Mouse (Mus musculus) megakaryocyte, embryonic 14.5 days (primary cell): ENCODE measurements around the gene Sprn. TPM values are rescaled to one million over a fixed set of nuclear protein-coding genes. Genes with fewer than 3 reads are reported as not detected.

Experiments
- H3K27me3 ChIP-seq: replicated peaks from 2 replicates; pipeline ENCODE3; 2012; ENCODE audit warnings: inconsistent platforms
- H3K36me3 ChIP-seq: replicated peaks from 2 replicates; pipeline ENCODE3; 2012; ENCODE audit warnings: low read length, inconsistent platforms, mixed read lengths
- H3K4me1 ChIP-seq: 2 replicates; pipeline ENCODE4 v1.6.1; 2012; ENCODE audit warnings: inconsistent platforms
- H3K4me3 ChIP-seq: replicated peaks from 2 replicates; pipeline ENCODE3; 2012; ENCODE audit warnings: moderate library complexity, mild to moderate bottlenecking, inconsistent platforms
- H3K9me3 ChIP-seq: 2 replicates; pipeline ENCODE4 v1.6.1; 2012; ENCODE audit warnings: inconsistent platforms
- FLI1 ChIP-seq: IDR thresholded peaks from 2 replicates; pipeline ENCODE4 v1.6.1; 2012; ENCODE audit warnings: low read length, inconsistent platforms, mixed read lengths
- GATA1 ChIP-seq: IDR thresholded peaks from 3 replicates; pipeline ENCODE4 v1.6.1; 2012; ENCODE audit warnings: mixed read lengths, low read length, inconsistent platforms, borderline replicate concordance
- polyA plus RNA-seq: library from polyadenylated mRNA; stranded (reverse); fragments of >175 nt; gene quantifications from 2 replicates; pipeline ENCODE4 v1.2.3, GENCODE M21; 2012; ENCODE audit warnings: low replicate concordance; ENCODE audit not compliant: insufficient read depth

The Sprn gene
- not detected in 2 replicates for polyA plus RNA-seq

DNA sequence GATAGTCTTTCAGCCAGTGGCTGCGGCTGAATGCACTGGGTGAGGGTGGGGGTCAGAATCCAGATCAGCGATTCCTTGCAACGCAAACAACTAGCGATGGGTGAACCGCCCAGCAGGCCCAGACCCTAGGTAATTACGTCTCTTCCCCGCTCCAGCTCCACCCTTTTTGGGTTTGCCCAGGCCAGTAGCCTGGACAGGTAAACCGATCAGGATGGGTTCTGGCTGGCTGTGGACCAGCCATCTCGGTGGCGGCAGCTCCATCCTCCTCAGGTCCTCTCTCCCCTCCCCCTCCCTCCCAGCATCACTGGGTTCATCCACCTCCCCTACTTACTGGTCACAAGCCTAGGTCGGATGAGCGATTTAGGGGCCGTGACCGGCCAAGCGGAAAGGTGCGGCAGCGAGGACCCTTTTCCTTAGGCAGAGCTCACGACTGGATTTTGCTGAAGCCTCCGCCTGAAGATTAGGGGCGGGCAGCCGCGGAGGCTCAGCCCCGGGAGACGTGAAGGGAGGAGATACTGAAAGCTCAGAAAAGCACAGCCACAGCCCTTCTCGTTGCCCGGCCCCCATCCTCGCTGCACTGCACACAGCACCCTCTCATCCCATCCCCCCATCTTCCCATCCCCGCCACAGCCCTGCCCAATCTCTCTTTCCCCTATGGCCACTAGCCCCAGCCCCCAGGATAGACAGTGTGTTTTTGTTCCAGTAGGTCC, at the start of gene Sprn:
Gene Sprn, minus strand, starts transcription at position 660 of the 710 bp plus-strand sequence.
- H3K4me3 ChIP-seq: peak within 1 kb of the TSS; percentile 28
- TF ChIP-seq GATA1 (no peak), FLI1 (no peak)
- H3K27me3 ChIP-seq: peaks cover 52% of the 10 kb centered on the region
- no peaks in the 10 kb centered on the region for H3K9me3 ChIP-seq
- peaks cover 13% of the 10 kb centered on the region for H3K4me1 ChIP-seq
- peaks cover 18% of the 10 kb centered on the region for H3K36me3 ChIP-seq

DNA sequence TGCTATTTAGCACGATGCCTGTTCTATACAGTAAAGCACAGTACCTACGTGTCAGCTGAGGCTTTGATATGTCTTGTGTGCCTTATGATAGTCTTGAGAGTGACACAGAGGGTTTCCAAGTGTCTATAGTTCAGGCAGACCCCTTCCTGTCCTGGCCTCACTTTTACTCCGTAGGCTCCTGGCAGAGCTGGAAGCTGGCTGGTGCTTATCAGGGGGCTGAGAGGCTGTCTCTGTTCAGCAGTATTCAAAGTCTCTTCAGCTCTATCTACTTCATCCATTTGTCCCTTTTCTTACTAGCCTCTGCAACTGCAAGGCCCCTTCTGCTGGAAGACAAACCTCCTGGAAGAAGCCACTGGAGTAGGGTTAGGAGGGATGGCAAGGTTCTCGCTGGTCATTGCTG, 46.4 kb upstream of the Sprn start:
- peaks cover 6% of the 10 kb centered on the region for H3K4me1 ChIP-seq
- TF ChIP-seq FLI1 (no peak), GATA1 (no peak)
- H3K27me3 ChIP-seq: peaks cover 41% of the 10 kb centered on the region

DNA sequence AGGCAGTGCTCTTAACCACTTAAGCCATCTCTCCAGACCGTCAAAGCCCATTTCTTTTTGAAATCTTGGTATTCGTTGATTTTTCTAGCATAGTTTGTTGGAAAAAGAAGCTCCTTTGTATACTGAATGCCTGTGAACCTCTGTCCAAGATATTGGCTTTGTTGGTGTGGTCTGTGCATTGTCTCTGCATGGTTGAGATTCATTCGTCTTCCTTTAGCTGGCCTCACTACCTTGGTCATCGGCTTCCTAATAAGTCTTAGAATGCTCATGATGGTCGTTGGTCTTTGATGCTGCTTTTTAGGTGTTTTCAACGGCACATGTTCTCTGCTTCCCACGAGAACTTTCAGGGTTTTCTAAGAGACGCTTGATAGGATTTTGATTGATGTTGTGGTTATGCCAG, 41.3 kb upstream of the Sprn start:
- peaks cover 16% of the 10 kb centered on the region for H3K27me3 ChIP-seq
- no peaks in the 10 kb centered on the region for H3K9me3 ChIP-seq
- no peak for TF ChIP-seq GATA1
- TF ChIP-seq FLI1: no peak
- H3K36me3 ChIP-seq: no peaks in the 10 kb centered on the region
- peaks cover 3% of the 10 kb centered on the region; the same call in 1 of the 2 replicates for H3K4me1 ChIP-seq
- no peak overlapping the region for H3K4me3 ChIP-seq

More for the DNA sequence above, 46.4 kb upstream of the Sprn start:
- Histone ChIP-seq H3K9me3 (no peaks in the 10 kb centered on the region), H3K36me3 (no peaks in the 10 kb centered on the region), H3K4me3 (no peak overlapping the region)

DNA sequence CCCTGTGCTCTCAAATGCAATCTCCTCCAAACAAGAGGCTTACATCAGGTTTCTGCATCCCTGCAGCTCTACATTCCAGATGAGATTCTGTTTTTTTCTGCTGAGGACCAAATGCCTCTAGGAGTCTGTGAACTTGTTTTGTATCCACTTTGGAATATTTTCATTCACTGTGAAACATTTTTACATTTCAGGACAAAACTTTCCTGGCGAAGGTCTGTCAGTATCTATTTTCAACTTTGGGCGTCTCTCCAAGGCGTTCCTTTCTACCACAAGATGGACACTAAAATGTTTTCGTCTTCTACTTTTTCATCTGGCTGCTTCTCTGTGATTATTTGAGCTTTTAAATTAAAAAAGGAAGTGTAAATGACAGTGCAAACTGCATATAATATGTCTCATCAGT, 39.4 kb upstream of the Sprn start:
- H3K9me3 ChIP-seq: no peaks in the 10 kb centered on the region
- H3K36me3 ChIP-seq: no peaks in the 10 kb centered on the region
- H3K4me1 ChIP-seq: peaks cover 3% of the 10 kb centered on the region; the same call in 1 of the 2 replicates
- peaks cover 13% of the 10 kb centered on the region for H3K27me3 ChIP-seq
- H3K4me3 ChIP-seq: no peak overlapping the region
- TF ChIP-seq FLI1: no peak
- no peak for TF ChIP-seq GATA1

DNA sequence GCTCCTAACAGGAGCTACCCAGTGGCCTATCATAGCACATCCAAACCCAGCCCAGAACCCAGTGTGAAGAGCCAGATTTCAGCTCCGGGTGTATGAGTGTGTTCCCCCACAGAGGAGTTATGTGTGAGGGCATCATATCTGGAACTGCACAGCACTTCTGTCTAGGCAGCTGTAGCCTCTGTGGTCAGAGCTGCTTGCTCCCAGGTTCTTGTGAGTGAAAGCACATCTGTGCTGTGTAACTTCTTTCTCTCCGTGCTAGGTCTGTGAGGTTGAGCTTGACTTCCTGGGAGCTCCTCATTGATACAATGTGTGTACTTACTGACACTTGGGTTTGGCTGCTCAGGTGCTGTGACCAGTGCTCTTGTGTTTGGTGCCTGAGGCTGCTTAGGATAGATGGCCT, 38.2 kb upstream of the Sprn start:
- TF ChIP-seq FLI1 (no peak), GATA1 (no peak)
- Histone ChIP-seq H3K36me3 (no peaks in the 10 kb centered on the region), H3K4me3 (no peak overlapping the region), H3K4me1 (peaks cover 3% of the 10 kb centered on the region; the same call in 1 of the 2 replicates), H3K27me3 (peaks cover 9% of the 10 kb centered on the region), H3K9me3 (no peaks in the 10 kb centered on the region)

DNA sequence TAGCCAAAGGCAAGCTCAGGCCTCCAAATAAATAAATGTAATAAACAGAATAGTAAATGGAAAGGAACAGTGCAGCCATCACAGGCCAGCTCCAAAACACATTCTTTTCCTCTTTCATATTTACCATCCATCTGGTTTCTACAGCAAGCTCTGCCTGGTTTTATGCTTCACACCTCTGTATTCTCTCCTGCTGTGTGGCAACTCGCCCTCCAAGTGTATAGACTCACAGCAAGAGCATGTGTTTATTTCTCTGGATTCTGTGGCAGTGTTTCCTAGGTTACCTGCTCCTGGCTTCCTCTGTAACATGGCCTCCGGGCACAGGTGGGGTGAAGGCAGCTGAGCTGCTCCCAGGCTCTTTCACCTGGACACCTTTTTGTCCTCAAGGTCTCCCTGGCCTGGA, 37.8 kb upstream of the Sprn start:
- H3K36me3 ChIP-seq: no peaks in the 10 kb centered on the region
- H3K27me3 ChIP-seq: peaks cover 11% of the 10 kb centered on the region
- H3K4me1 ChIP-seq: peaks cover 3% of the 10 kb centered on the region; the same call in 1 of the 2 replicates
- H3K4me3 ChIP-seq: no peak overlapping the region
- no peak for TF ChIP-seq FLI1
- TF ChIP-seq GATA1: no peak
- no peaks in the 10 kb centered on the region for H3K9me3 ChIP-seq

DNA sequence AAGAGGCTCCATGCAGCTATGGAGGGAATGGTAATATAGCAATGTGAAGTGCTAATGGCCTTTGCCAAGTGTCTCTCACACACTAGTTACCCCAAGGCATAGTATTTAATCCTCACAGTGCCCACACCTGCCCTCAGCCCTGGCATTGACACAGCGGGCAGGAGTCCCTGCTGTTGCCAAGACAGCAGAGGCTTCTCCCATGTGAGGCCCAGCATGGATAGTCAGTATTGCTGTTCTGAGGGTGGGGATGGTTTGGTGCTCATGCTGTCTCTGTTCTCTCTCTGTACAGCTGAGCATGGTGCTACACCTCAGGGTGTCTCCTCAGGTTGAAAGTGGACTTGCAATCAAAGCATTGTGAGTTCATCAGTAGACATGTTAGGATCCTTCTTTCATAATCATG, 35.8 kb upstream of the Sprn start:
- TF ChIP-seq GATA1: no peak
- TF ChIP-seq FLI1: no peak
- Histone ChIP-seq H3K4me1 (peaks cover 3% of the 10 kb centered on the region; the same call in 1 of the 2 replicates), H3K9me3 (no peaks in the 10 kb centered on the region), H3K27me3 (peaks cover 20% of the 10 kb centered on the region), H3K4me3 (no peak overlapping the region), H3K36me3 (no peaks in the 10 kb centered on the region)

DNA sequence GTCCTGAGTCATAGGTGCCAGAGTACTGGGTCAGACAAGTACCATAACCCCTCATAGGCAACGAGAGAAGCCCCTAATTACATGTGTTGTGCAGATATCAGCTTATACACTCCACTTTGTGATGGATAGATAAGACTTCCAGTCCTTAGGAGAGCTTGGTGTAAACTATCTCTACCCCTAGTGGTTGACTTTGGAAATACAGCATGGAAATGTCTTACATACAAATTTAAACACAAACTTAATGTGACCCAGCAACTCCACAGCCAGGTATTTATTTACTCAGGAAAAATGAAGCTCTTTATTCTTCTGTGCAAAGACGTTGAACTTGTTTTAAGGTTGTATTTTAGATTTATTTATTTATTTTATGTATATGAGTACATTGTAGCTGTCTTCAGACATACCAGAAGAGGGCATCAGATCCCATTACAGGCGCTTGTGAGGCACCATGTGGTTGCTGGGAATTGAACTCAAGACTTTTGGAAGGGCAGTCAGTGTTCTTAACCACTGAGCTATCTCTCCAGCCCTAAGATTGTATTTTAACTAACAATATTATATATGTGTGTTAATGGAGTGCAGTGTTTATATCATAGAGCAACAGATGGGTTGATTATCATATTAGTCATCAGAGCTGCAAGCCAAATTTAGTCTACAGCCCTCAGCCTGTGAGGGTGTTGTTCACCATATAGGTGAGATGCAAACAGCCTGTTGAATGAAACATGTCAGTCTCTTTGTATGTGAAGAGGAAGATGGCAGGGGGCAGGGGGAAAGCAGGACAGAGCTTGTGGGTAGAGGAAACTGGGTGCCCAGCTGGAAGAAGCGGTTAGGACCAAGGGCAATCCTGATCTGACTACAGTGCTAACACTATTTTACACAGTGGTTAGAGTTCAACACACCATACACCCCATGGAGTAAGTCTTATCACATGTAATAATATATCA, 34.0 kb upstream of the Sprn start:
- peaks cover 3% of the 10 kb centered on the region; the same call in 1 of the 2 replicates for H3K4me1 ChIP-seq
- no peak for TF ChIP-seq GATA1
- no peak for TF ChIP-seq FLI1
- no peaks in the 10 kb centered on the region for H3K9me3 ChIP-seq
- no peaks in the 10 kb centered on the region for H3K36me3 ChIP-seq
- peaks cover 26% of the 10 kb centered on the region for H3K27me3 ChIP-seq
- H3K4me3 ChIP-seq: no peak overlapping the region

DNA sequence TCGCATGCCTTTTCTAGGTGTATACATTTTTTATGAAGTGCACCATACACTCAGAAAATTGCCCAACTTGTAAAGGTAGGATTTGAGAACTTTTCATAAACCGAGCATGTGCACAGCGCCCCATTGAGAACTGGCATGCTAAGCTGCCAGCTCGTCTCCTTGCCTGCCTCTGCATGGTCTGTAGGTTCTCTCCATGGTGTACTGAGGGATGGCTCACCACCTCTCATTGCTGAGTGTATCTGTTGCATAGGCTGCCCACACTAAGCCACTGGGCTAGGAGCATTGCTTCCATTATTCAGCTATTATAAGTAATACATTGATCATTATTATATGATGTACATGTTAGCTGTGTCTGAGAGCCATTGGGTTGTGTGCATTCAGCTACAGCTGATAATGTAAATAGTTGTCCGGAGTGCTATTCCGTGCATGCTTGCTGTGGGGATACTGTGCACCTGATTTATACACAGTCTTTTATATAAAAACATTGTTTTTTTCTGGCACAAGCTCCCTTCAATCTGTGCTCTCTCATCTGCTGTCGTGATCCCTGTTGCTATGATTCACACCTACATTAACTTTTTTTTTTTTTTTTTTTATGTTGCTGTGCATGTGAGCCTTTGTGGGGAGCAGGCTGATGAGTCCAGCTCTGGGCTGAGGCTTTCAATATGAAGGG, 33.2 kb upstream of the Sprn start:
- Histone ChIP-seq H3K36me3 (no peaks in the 10 kb centered on the region), H3K4me3 (no peak overlapping the region), H3K9me3 (no peaks in the 10 kb centered on the region), H3K4me1 (peaks cover 3% of the 10 kb centered on the region; the same call in 1 of the 2 replicates), H3K27me3 (peaks cover 24% of the 10 kb centered on the region)
- no peak for TF ChIP-seq GATA1
- TF ChIP-seq FLI1: no peak
